Mouse (Mus musculus) ES-CJ7 (cell line): ENCODE data around the gene Btg2.

ENCODE experiments used
- DNase-seq: peaks from one replicate; pipeline ENCODE4 v3.0.0; 2011; ENCODE audit warnings: low read depth, low spot score

Btg2 gene

DNA sequence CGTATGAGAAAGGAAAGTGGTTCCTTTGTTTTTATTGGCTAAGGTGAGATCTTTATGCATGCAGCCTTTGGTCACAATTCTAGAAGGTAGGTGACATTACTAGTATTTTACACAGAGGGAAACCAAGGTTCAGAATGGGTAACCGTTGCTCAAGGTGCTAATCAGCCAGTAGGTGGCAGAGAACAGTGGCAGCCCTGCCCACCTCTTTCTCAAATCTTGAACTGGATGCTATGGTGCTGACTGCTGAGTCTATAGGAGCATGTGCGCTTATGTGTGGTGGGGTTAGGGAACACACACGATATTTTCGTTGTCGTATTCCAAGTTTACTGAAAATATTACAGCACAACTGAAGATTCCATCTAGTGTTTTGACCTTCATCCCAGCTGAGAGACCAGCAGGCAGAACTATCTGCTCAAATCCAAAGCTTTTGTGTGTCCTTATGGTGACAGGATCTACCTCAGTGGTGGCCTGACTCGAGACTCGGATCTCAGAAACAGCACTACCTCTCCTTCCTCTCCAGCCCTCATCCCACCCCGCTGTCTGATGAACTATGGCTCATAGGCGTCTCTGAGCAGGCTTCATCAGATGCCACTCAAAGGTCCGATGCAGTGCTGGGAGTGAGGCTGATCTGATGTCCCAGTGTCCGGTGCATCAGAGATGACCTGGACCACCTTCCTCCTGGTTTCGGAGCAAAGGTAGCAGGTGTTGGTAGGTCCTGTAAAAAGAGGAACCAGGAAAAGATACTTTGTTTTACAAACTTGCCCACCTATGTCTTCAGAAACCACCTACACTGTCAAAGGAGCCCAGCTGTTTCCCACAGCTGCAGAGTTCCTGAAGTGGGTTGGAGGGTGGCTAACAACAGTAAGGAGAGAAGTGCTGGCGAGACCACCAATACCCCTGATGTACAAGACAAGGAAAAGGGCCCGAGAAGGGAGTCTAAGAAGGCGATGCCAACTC, 18.9 kb downstream of the Btg2 start:
- DNase-seq, result no peak

DNA sequence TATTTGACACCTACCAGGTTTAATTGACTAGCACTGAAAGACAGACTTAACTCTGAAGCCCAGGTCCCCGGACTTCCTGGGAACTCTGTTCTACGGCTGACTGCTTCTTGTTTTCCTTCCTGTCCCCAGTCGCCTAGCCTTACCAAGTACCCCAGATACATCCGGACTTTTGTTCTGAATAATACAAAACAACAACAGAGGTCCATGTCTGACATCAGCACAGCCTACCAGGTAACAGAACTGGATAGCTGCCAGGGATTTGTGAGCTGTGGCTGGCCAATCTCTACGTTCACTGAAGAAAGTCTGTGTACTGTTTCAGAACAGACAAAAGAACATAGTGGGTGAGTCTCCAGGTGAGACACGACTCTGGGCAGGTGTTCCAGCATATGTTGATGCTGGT, 20.1 kb downstream of the Btg2 start:
- no peak for DNase-seq

- no peak for DNase-seq
Measured at GRCm38 (mm10) chr1:134057736-134058135, 21.2 kb downstream of the Btg2 start.

GRCm38 (mm10) chr1:134056285-134056684, 22.6 kb downstream of the Btg2 start:
- DNase-seq, result no peak

GRCm38 (mm10) chr1:134055666-134056245, 23.2 kb downstream of the Btg2 start:
- DNase-seq, result peak; percentile 68

- DNase-seq, result no peak
Measured at GRCm38 (mm10) chr1:134055058-134055457, 23.9 kb downstream of the Btg2 start.

DNA sequence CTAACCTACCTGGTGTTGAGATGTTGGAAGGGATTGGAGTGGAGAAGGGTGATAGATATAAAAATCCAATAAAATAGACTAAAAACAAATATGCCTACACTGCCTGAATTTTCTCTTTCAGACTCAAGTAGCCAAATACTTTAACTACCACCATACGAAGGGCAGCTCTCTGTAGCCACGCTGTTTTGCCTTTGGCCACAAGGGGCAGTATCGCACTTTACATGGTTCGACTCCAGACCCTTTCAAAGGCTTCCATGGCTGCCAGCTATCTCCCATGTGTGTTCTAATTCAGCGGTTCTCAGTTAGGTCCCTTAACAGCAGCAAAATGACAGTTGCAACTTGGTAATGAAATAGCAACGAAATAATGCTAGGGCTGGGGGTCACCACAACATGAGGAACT, 25.7 kb downstream of the Btg2 start:
- DNase-seq, result peak; percentile 91

DNA sequence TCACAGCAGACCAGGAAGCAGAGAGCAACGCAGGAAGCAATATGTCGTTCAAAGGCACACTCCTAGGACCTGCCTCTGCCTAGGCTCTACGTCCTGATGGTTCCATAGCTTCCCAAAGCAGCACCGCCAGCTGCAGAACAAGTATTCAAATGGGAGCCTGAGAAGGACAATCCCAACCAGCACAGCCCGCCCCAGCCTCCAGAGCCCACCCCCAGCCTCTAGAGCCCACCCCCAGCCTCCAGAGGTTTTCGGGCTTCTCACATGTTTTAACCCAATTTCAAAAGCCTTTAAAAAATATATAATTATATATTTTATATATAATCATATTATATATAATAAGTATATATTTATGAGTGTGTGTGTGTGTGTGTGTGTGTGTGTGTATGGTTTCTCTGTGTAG, 29.4 kb downstream of the Btg2 start:
- DNase-seq, result no peak

DNA sequence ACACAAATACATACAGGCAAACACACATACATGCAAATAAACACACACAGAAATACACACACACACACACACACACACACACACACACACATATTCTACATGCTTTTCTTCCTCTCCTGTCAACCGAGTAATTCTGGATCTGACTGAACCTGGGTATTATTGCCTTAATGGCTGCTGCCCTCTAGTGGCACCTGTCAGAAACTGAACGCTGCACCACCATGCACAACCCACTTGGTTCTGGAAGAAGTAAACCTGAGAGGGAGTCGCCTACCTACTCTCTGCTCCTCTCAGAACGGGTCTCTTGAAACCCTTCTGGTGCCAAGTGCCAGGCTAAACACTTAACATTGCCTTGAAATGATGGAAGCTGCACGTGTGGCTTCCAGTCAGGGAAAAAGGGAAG, 30.2 kb downstream of the Btg2 start:
- peak; percentile 82 for DNase-seq

DNA sequence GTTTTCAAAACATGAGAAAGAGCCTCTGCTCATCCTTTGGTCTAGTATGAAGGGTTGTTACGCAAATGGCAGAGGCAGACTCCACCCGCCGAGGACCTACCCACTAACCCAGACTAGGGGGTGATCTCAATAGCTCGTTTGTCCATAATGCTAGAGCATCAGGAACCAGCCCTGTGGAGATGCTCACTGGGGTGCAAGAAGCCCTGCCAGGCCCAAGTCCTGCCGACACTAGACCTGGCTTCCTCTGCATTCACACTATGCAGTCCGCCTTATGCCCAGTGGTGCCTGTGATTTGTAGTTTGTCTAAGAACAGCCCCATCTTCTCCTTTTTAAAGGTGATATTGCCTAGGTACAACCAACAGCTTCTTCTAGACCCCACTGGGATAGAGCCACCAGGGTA, 31.5 kb downstream of the Btg2 start:
- DNase-seq, result no peak

- DNase-seq, result no peak
Measured at GRCm38 (mm10) chr1:134046387-134046786, 32.5 kb downstream of the Btg2 start.

DNA sequence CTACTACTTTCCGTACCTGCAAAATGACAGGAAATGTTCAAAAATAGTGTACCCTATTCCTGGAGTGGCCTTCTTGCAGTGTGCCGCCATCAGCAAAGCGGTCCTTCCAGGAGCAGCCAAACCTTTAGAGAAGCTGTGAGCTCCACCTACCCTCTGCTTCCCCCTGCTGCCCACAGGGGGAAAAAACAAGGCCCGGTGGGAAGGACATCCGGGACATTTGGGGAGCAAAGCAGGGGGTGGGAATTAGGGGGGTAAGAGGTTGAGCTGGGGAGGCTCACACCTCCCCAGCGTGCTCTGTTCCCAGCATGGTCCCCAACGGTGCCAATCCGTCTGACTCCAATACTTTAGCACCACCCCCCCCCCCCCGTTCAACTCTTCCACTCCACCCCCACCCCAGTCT, 32.9 kb downstream of the Btg2 start:
- DNase-seq, result peak; percentile 89

GRCm38 (mm10) chr1:134044805-134045204, 34.1 kb downstream of the Btg2 start:
- no peak for DNase-seq

GRCm38 (mm10) chr1:134042341-134042740, 36.6 kb downstream of the Btg2 start:
- no peak for DNase-seq

- DNase-seq, result no peak
Measured at GRCm38 (mm10) chr1:134041900-134042299, 37.0 kb downstream of the Btg2 start.

- DNase-seq, result no peak
Measured at GRCm38 (mm10) chr1:134039361-134039760, 39.6 kb downstream of the Btg2 start.

- DNase-seq, result no peak
Measured at GRCm38 (mm10) chr1:134038336-134038735, 40.6 kb downstream of the Btg2 start.

- DNase-seq, result no peak
Measured at GRCm38 (mm10) chr1:134037172-134037571, 41.7 kb downstream of the Btg2 start, which contains the start of gene Fmod. Gene Fmod, plus strand, starts transcription at chr1:134037254.

- peak; percentile 55 for DNase-seq
Measured at GRCm38 (mm10) chr1:134036492-134036891, 42.4 kb downstream of the Btg2 start.

DNA sequence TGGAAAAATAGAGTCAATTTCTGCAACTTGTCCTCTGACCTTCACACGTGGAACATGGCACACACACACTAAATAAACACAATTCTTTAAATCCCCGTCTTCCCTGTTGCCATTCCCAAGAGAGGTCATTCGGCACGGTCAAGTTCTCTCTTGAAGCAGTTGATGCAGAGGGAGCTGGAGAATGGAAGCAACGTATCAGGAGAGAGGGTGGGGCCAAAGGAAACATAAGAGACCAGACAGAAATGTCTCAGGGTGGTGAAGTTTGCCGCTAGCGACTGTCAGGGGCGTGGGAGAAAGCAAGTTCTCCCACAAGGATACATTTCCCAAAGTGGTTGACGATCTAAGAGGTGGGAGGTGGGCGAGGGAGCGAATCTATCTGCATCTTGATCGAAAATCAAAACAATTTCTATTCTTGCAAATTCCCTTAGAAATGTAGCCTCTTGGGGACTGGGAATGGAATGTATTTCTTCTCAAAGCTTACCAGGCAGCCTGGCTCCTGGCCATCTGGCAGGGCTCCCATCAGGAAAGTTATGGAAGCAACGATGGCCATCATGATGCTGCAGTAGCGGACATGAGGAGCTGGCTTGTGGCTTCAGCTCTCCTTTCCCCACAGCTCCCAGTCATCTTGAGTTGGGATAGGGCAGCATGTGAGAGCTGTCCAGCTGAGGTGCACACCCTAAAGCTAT, 50.6 kb downstream of the Btg2 start:
- DNase-seq, result no peak

- no peak for DNase-seq
Measured at GRCm38 (mm10) chr1:134026741-134027140, 52.2 kb downstream of the Btg2 start.

- DNase-seq, result no peak
Measured at GRCm38 (mm10) chr1:134025975-134026374, 52.9 kb downstream of the Btg2 start.
